Mouse (Mus musculus): Measurements from ENCODE around the gene Cfap77.
"Not testable (repeated sequence)": the region's sequence is repeated elsewhere in the genome, so short reads cannot be mapped to it uniquely, and the experiment has no call there.

Gene Cfap77

GRCm38 (mm10) chr2:29054991-29055390, at the start of gene Cfap77:
Gene Cfap77 (minus strand): TSS chr2:29055066.
- DNase-seq (ENCODE audit: low spot score): peak; percentile 50

GRCm38 (mm10) chr2:29102416-29103377, 47.8 kb upstream of the Cfap77 start:
- DNase-seq (ENCODE audit: low spot score): not testable (repeated sequence)

- no peak for DNase-seq (ENCODE audit: low spot score)
Measured at GRCm38 (mm10) chr2:29100822-29101534, 46.1 kb upstream of the Cfap77 start.

DNA sequence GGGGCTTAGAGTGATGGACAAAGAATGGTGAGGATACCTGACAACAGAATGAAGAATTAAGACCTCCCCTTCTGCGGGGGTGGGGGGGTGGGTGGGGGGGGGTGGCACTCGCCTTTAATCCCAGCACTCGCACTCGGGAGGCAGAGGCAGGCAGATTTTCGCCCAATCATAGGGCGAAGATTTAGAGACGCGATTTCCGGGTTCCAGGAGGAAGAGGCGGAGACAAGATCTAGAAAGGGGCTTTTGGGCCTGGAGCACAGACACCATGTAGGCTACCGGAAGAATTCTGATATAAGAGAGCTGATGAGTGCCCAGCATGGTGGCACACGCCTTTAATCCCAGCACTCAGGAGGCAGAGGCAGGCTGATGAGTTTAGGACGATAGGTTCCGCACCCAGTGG, 44.8 kb upstream of the Cfap77 start:
- no peak for DNase-seq (ENCODE audit: low spot score)

GRCm38 (mm10) chr2:29098786-29099185, 43.9 kb upstream of the Cfap77 start:
- DNase-seq (ENCODE audit: low spot score): no peak

DNA sequence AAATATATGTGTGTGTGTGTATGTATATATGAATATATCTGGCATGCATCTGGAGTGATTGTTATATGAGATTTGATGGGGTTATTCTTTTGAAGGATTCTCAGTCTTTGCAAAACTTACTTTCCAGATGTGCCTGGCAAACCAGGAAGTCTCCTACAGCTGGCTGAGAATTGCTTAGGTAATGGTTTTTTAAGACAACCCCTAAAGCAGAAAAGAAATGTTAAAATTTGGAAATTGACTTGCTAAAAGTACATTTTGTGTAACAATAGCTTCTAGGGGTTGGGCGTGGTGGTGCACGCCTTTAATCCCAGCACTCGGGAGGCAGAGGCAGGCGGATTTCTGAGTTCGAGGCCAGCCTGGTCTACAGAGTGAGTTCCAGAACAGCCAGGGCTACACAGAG, 43.1 kb upstream of the Cfap77 start:
- not testable (repeated sequence) for DNase-seq (ENCODE audit: low spot score)

DNA sequence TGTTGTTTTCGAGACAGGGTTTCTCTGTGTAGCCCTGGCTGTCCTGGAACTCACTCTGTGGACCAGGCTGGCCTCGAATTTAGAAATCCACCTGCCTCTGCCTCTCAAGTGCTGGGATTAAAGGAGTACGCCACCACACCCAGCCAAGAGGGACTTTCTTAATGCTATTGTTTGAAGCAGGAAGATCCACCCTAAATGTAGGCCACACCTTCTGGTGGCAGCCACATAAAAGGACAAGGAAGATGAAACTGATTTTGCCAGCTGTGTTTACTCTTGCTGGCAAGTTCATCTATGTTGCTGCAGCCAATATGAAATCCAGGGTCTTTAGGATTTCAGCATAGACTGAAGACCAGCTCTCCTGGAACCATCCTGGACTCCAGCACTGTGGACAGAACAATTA, 42.6 kb upstream of the Cfap77 start:
- DNase-seq (ENCODE audit: low spot score): no peak

DNA sequence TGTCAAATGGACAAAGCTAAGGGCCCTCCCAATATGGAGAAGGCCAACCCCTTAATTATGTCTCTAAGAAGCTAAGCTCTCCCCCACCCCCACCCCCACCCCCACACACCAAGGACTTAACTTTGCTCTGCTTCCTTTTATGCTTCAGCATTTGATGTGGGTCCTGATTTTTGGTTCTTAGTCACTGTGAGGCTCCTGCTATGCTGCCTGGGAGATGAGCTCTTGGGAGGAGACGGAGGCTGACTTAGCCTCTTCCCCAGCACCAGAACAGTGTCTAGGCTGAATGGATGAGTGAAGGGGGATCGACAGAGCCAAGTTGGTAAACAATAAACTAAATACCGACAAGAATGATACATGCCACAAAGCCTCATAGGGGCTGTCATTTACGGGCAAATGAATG, 41.9 kb upstream of the Cfap77 start:
- DNase-seq (ENCODE audit: low spot score): no peak

DNA sequence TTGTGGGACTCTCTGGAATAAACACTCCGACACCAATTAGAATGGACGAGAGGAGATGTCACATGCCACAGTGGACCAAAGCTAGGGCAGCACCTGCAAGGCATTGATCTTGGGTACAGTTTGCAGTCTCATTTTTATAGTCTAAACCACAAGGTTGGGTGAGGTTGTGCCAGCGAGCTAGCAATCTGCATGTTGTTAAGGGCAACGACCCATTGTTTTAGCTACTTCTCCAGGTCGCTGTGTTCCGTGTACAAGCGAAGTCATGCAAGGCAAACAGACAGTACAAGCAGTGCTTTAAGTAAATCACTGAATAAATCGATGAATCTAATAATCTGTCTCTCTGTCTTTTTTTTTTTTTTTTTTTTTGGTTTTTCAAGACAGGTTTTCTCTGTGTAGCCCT, 40.8 kb upstream of the Cfap77 start:
- no peak for DNase-seq (ENCODE audit: low spot score)

DNA sequence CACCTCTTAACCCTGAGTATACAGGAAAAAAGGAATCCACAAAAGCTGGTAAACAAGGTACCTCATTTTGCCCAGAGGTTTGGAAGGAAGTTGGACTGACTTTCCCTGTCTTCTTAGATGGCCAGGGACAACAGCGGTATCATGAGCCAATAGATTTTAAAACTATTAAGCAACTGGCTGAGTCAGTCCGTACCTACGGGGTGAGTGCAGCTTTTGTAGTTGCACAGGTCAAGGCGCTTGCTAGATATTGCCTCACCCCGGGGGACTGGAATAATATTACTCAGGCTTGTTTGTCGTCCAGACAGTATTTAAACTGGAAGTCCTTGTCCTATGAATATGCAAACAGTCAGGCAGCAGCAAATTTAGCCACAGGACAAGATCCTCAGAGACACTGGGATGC, 34.4 kb upstream of the Cfap77 start:
- DNase-seq (ENCODE audit: low spot score): not testable (repeated sequence)

DNA sequence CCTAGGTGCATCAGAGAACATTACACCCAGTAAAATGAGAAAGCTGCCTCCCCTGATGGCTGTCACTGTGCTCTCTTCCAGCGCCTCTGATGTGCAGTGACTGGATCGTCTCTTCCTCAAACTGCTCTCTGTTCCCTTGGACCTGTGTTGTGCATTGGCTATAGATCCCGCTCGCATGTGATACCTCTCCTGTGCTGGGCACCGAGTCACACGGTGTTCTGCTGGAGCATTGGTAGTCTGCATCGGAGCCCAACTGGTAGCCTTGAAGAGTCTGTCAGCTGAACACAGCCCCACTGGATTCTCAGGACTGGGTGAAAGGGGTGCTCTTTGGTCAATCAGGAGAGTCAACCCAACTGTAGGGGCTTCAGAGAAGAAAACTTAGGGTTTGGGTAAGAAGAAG, 31.2 kb upstream of the Cfap77 start:
- DNase-seq (ENCODE audit: low spot score): no peak

DNA sequence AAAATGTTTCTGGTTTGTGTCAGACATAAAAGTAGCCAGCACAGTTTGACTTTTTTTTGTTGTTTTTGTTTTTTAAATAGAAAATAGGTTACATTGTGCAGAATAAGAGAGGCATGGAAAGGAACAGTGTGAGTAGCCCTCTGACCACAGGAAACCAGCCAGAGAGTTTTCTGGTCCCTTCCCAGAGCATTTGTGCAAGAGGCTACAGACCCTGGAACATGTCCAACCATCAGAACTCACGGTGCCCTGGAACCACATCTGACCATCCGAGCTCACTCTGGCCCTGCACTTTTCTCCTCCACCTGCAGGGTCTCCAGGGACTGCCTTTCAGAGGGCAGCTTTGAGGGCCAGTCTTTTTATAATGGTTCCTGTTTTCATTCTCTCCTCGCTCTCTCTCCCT, 27.1 kb upstream of the Cfap77 start:
- no peak for DNase-seq (ENCODE audit: low spot score)

GRCm38 (mm10) chr2:29076226-29076625, 21.4 kb upstream of the Cfap77 start:
- no peak for DNase-seq (ENCODE audit: low spot score)

GRCm38 (mm10) chr2:29075331-29076070, 20.6 kb upstream of the Cfap77 start:
- no peak for DNase-seq (ENCODE audit: low spot score)

DNA sequence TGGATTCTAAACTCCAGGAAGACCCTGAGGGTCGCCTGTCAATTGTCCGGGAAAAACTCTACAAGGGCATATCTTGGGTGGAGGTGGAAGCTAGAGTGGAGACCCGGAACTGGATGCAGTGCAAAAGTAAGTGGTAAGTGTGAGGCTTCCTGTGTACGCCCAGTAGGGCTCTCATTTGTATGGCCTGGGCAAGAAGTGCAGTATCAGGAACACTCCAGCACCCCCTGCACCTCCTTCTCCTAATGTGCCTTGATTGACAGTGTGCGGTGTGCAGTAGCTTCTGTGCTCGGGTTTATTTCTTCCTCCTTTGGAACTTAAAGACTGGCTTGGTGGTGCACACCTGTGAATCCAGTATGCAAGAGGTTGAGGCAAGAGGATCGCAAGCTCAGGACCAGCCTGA, 19.8 kb upstream of the Cfap77 start:
- no peak for DNase-seq (ENCODE audit: low spot score)

GRCm38 (mm10) chr2:29066410-29066809, 11.5 kb upstream of the Cfap77 start:
- no peak for DNase-seq (ENCODE audit: low spot score)

DNA sequence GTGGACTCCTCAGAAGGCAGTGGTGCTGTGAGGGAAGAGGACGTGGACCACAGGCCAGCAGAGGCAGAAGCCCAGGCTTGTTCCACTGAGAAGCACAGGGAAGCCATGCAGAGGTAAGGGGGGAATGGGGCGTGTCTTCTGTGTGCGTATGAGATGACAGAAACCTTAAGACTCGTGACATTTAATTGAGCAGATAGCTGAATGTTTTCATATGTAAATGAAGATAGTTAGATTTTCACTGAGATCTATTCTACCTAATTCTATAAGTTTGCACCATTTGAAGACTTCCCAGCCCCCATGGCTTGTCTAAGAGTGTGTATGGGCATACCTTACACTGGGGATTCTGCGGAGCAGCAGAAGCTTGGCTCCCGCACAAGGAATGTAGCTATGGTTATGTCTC, 10.9 kb upstream of the Cfap77 start:
- no peak for DNase-seq (ENCODE audit: low spot score)

GRCm38 (mm10) chr2:29060135-29060597, 5.3 kb upstream of the Cfap77 start, which contains the start of gene Ttf1:
Gene Ttf1 (plus strand): TSS chr2:29060262.
- DNase-seq (ENCODE audit: low spot score): peak; percentile 76

DNA sequence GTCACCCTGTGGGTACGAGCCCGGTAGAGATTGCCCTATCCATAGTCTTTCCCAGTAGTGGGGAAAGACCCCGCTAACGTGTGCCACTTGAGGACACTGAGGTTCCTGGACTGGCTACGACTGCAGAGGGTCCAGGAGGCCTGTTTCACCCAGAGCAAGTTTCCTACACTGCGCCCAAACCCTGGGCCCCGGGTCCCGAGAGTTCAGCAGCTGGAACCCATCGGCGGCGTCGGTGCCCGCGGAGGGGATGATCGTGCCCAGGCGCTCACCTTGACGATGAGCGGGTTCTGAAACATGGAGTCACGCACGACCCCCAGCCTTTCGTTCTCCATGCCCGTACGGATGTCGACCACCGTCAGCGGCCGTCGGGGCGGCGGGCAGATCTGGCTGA, 326 bp downstream of the Cfap77 start:
- no peak for DNase-seq (ENCODE audit: low spot score)

GRCm38 (mm10) chr2:29053802-29054544, 893 bp downstream of the Cfap77 start:
- DNase-seq (ENCODE audit: low spot score): peak; percentile 46

GRCm38 (mm10) chr2:29052943-29053454, 1.9 kb downstream of the Cfap77 start:
- DNase-seq (ENCODE audit: low spot score): peak; percentile 43

Measured in urinary bladder, postnatal 25 days (tissue).